Mouse (Mus musculus): ENCODE measurements at regions not wholly inside any gene's neighbourhood (a gene's known extent, or its start where the extent isn't known, plus 50 kb on each side); places are given as distances from the start of the nearest gene placed in this dataset.
A peak's percentile ranks its signal among the peaks of the same experiment; 100 is the strongest.

DNA sequence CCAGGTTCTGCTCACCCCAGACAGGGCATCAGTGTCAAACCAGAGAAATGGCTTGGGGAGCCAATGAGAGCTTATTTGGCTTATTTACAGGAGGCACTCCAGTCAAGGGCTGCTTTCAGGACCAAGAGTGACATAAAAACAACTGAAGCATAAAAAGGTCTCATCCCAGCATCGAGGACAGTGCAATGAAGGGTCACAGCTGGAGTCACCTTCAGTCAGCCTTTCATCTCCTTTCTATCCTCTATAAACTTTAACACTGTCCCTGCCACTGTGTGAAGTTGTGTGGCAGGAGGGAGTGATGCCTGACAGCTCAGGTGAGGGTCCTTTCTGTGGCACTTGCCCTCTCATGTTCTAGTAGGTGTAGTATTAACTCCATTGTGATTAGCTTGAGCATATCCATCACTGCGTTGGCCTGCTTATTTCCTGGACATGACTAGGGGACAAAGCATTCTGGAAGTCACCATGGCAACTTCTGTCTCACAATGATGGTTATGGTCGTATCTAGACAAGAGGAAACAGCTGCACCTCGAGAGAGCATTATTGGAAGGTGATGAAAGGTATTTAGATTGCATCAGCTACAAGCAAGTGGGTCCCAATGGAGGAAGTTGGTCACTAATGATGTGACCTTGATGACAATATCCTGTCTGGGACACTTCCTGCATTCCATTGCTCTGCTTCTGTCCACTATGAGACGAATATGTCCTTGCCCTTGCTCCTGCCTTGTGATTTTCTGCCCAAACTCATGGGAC, 87.8 kb upstream of the Enpp6 start:
- WGBS: 36% methylated on average over 5 of the region's 5 CpGs
- H3K9me3 ChIP-seq: no peaks in the 10 kb centered on the region
- H3K4me1 ChIP-seq (replicated peaks): peaks cover 9% of the 10 kb centered on the region
- DNase-seq (ENCODE audit: low spot score): no peak
- H3K27ac ChIP-seq: no peak overlapping the region
- no peaks in the 10 kb centered on the region for H3K36me3 ChIP-seq
- no peaks in the 10 kb centered on the region for H3K27me3 ChIP-seq (ENCODE audit: insufficient read depth, poor library complexity, severe bottlenecking)
- no peak overlapping the region for H3K4me3 ChIP-seq

DNA sequence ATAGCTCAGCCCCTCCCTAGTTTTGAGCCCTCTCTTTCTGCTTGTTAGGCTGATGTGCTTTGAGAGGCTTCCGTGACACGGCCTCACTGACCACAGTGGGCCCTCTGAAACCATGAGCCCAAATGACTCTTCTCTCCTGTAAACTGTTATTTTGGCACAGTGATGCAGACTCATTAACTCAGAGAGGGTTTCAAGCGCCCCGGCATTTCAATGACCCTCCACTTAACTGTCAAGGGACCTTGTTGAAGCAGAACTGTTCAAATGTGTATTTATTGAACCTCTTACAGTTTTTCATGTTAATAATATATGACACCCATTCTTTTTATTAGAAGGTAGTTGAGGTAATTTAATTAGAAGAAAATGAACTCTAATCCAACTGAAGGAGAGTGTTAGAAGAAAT, 85.9 kb upstream of the Enpp6 start:
- H3K4me1 ChIP-seq (replicated peaks): peaks cover 9% of the 10 kb centered on the region
- 87% methylated on average over 4 of the region's 4 CpGs for WGBS
- no peak for DNase-seq (ENCODE audit: low spot score)
- no peaks in the 10 kb centered on the region for H3K9me3 ChIP-seq
- H3K27ac ChIP-seq: no peak overlapping the region
- H3K36me3 ChIP-seq: no peaks in the 10 kb centered on the region
- no peaks in the 10 kb centered on the region; the same call in 1 of the 2 replicates for H3K27me3 ChIP-seq (ENCODE audit: insufficient read depth, poor library complexity, severe bottlenecking)
- H3K4me3 ChIP-seq: no peak overlapping the region

DNA sequence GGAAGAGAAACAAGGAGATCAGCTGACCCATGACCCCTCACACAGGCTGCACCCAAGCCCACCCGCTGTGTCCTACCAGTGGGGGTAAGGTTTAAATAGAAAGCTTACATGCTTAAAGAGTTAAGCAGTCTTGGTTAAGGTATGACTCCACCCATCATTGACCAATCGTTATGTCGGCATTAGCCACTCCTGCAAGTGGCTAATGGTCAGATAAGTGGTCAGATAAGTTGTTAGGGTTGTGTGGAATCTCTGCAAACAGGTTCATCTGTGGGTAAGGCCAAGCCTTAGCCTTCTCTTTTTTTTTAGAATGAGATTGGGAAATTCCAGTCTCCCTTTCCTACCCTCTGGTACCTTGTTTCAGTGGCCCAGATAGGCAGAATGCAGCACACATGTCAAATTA, 82.0 kb upstream of the Enpp6 start:
- WGBS: 86% methylated on average over 3 of the region's 3 CpGs

DNA sequence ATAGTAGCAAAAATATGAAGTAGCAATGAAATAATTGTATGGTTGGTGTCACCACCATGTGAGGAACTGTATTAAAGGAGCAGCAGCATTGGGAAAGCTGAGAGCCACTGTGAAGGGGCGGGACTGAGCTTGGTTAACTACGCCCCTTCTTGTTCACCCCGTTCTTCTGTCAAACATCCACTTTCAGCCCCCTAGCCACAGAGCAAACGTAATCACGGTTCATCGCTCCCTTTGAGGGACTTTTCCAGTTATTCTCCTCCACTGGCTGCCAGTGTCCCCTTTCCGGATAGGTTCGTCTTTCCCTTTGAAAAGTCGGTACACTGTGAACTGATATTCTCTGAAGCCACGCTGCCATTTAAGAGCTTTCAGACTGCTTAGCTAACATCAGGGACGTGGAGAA, 79.3 kb upstream of the Enpp6 start:
- no peaks in the 10 kb centered on the region for H3K9me3 ChIP-seq
- no peak overlapping the region for H3K27ac ChIP-seq
- H3K4me3 ChIP-seq: 0 out of 2 replicates have a peak overlapping the region, but pooled peaks have one; percentile 7
- H3K4me1 ChIP-seq (replicated peaks): peaks cover 11% of the 10 kb centered on the region
- no peaks in the 10 kb centered on the region for H3K36me3 ChIP-seq
- DNase-seq (ENCODE audit: low spot score): no peak
- H3K27me3 ChIP-seq (ENCODE audit: insufficient read depth, poor library complexity, severe bottlenecking): no peaks in the 10 kb centered on the region; the same call in 1 of the 2 replicates
- WGBS: 27% methylated on average over 11 of the region's 11 CpGs

More for the DNA sequence above, 82.0 kb upstream of the Enpp6 start:
- Histone ChIP-seq H3K27me3 (ENCODE audit: insufficient read depth, poor library complexity, severe bottlenecking) (no peaks in the 10 kb centered on the region; the same call in 1 of the 2 replicates), H3K4me1 (replicated peaks) (peaks cover 11% of the 10 kb centered on the region), H3K27ac (no peak overlapping the region), H3K9me3 (no peaks in the 10 kb centered on the region), H3K4me3 (no peak overlapping the region), H3K36me3 (no peaks in the 10 kb centered on the region)
- DNase-seq (ENCODE audit: low spot score): no peak

DNA sequence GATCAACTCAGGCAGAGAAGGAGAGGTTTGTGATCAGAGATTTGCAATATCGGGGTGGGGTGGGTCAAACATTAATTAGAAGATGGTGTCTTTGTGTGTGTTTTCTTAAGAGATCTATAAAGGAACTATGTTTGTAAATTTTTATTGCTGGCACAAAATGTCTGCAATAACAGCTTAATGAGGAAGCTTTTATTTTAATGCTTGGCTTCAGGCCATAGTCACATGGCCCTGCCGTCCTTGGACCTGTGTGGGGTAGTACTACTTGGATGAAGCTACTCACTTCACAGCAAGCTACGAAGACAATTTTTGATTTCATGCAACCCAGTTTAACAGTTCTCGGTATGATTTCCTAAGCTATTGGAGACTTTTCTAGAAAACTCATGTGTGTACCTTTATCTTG, 78.5 kb upstream of the Enpp6 start:
- Histone ChIP-seq H3K9me3 (no peaks in the 10 kb centered on the region), H3K4me3 (no peak overlapping the region), H3K36me3 (no peaks in the 10 kb centered on the region), H3K27ac (no peak overlapping the region), H3K4me1 (replicated peaks) (peaks cover 11% of the 10 kb centered on the region), H3K27me3 (ENCODE audit: insufficient read depth, poor library complexity, severe bottlenecking) (no peaks in the 10 kb centered on the region; the same call in 1 of the 2 replicates)
- WGBS: 92% methylated on average over 4 of the region's 4 CpGs
- no peak for DNase-seq (ENCODE audit: low spot score)

DNA sequence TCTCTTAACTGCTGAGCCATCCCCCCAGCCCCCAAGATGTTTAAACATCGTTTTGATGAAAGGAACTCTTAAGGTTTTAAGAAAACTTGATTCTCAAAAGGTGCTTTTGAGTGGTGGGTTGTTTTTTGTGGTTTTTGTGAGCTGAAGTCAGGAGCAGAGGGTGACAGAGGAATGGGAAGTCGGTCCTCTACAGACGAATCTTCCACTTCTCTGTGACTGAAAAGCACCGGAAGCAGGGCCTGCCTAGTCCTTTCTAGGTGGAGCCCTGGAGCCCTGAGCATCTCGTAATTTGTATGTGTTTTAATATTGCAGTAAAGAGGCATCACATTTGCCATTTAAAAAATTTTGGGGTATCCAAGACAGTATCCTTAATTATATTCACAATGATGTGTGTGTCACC, 72.7 kb upstream of the Enpp6 start:
- no peak overlapping the region for H3K4me3 ChIP-seq
- no peaks in the 10 kb centered on the region for H3K36me3 ChIP-seq
- H3K9me3 ChIP-seq: no peaks in the 10 kb centered on the region
- H3K4me1 ChIP-seq (replicated peaks): peaks cover 5% of the 10 kb centered on the region
- H3K27ac ChIP-seq: no peak overlapping the region
- H3K27me3 ChIP-seq (ENCODE audit: insufficient read depth, poor library complexity, severe bottlenecking): 0 out of 2 replicates have a peak, but pooled peaks cover 6% of the 10 kb centered on the region
- DNase-seq (ENCODE audit: low spot score): no peak
- 49% methylated on average over 5 of the region's 5 CpGs for WGBS

DNA sequence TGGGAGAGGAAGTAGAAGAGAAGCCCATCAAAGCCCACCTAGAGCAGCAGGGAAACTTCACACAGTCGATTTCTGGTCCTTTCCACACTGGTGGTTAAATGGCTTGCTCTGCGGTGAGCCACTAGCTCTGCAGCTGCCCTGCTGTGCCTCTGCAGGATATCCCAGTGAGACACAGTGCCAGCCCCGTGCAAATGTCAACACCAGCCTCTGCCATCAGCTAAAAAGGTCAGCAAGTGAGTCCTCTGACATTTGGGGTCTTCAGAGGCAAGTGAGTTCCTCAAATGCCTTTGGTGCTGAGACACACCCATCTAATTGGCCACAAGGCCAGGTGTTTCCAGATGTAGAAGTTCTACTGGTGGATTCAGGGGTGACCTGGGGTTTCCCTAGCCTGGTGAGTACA, 66.6 kb upstream of the Enpp6 start:
- WGBS: 16% methylated on average over 3 of the region's 3 CpGs
- peaks cover 26% of the 10 kb centered on the region for H3K27me3 ChIP-seq (ENCODE audit: insufficient read depth, poor library complexity, severe bottlenecking)
- no peak for DNase-seq (ENCODE audit: low spot score)

DNA sequence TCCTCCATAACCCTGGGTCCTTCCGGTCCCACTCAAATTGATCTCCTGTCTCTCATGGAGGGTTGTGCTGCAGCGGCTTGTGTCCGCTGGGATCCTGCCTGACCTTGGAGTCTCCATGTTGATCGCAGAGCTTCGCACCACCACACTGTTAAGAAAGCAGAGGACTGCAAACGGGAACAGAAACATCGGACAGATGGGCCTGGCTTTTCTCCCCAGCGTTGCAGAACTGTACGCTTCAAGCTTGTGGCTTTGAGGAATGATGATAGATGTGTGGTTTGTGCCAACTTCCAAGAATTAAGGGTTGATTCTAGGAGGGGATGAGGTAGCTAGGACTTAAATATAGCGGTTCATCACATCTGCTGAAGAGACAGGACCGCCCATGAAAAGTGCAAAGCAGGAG, 65.6 kb upstream of the Enpp6 start:
- Histone ChIP-seq H3K27ac (peak overlapping the region; percentile 12; the same call in 1 of the 2 replicates), H3K4me1 (replicated peaks) (peaks cover 26% of the 10 kb centered on the region), H3K36me3 (no peaks in the 10 kb centered on the region), H3K4me3 (no peak overlapping the region), H3K9me3 (no peaks in the 10 kb centered on the region), H3K27me3 (ENCODE audit: insufficient read depth, poor library complexity, severe bottlenecking) (peaks cover 24% of the 10 kb centered on the region)
- WGBS: 96% methylated on average over 11 of the region's 11 CpGs
- no peak for DNase-seq (ENCODE audit: low spot score)

More for the DNA sequence above, 66.6 kb upstream of the Enpp6 start:
- Histone ChIP-seq H3K27ac (no peak overlapping the region), H3K9me3 (no peaks in the 10 kb centered on the region), H3K4me3 (no peak overlapping the region), H3K36me3 (no peaks in the 10 kb centered on the region), H3K4me1 (replicated peaks) (peaks cover 15% of the 10 kb centered on the region)

DNA sequence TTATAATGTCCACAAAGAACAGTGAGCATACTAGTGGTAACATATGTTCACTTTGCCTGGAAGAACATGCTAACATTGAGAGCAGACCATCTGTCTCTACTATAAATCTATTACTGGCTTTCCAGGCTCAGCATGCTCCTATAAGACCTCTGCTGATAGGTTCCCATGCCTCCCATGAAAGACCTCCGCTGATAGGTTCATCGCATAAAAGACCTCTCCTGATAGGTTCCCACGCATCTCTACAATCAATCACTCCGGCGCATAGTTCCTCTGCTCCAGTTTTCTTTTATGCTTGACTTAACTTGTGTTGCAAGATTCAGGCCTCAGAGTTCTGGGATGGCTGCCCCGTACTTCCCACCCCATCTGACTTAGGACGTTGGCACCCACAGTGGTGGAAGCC, 65.1 kb upstream of the Enpp6 start:
- Histone ChIP-seq H3K36me3 (no peaks in the 10 kb centered on the region), H3K27ac (no peak overlapping the region), H3K4me1 (replicated peaks) (peaks cover 27% of the 10 kb centered on the region), H3K27me3 (ENCODE audit: insufficient read depth, poor library complexity, severe bottlenecking) (peaks cover 19% of the 10 kb centered on the region), H3K9me3 (no peaks in the 10 kb centered on the region), H3K4me3 (no peak overlapping the region)
- 91% methylated on average over 7 of the region's 7 CpGs for WGBS
- DNase-seq (ENCODE audit: low spot score): no peak

DNA sequence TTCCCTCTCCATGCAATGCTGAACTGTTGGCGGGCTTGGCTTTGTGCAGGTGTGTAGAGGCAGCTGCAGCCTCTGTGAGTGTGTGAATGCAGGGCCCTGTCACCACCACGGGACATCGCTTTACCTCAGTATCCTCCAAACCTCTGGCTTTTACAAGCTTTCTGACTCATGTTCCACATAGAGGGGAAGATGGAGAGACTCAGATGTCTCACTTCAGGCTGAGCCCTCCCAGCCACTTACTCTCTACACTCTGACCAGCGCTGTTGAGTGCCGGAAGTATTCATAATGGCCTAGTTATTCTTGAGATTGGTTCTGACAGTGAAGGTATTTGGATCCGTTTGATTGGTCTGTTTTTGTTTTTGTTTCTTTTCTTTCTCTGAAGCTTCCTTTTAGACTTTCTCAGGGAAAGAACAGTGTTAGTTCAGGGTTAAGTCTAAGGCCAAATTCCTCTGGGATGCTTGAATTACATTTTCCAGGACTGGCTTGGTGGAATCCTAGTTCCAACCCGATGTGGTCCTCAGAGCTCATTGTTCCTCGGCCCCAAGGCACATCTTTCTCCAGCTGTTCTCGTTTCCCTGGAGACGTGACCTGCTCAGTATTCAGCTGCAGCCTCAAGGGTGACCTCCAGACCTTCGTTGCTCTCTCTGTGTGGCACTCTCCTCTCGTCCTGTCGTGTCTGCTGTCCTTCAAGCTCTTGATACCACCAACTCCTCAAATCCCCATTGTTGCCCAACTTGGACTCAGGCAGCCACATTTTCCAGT, 61.7 kb upstream of the Enpp6 start:
- H3K4me1 ChIP-seq (replicated peaks): peaks cover 26% of the 10 kb centered on the region
- peak overlapping the region; percentile 9; the same call in 1 of the 2 replicates for H3K4me3 ChIP-seq
- peak overlapping the region; percentile 82 for H3K27ac ChIP-seq
- DNase-seq (ENCODE audit: low spot score): peak; percentile 82
- H3K36me3 ChIP-seq: no peaks in the 10 kb centered on the region
- 17% methylated on average over 13 of the region's 13 CpGs for WGBS
- H3K9me3 ChIP-seq: no peaks in the 10 kb centered on the region
- H3K27me3 ChIP-seq (ENCODE audit: insufficient read depth, poor library complexity, severe bottlenecking): peaks cover 19% of the 10 kb centered on the region

DNA sequence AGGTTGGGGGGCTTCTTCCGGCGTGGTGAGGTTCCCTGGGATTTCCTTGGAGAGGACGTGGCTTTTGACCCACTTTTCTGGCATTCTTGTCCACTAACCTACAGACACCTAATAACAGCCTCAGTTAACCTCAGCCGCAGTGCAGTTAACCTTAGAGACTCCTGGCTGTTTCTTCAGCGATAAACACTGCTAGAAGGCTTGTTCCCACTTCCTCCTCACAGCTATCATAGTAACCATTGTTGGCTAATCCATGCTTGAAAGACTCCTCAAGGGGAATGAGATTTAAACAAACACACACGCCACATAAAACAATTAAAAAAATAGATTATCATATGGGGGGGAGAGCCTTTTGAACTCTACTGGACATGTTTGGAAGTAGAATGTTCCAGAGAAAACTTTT, 58.0 kb upstream of the Enpp6 start:
- Histone ChIP-seq H3K4me3 (no peak overlapping the region), H3K27me3 (ENCODE audit: insufficient read depth, poor library complexity, severe bottlenecking) (peaks cover 3% of the 10 kb centered on the region), H3K36me3 (no peaks in the 10 kb centered on the region), H3K27ac (no peak overlapping the region), H3K4me1 (replicated peaks) (peaks cover 24% of the 10 kb centered on the region), H3K9me3 (no peaks in the 10 kb centered on the region)
- DNase-seq (ENCODE audit: low spot score): no peak
- WGBS: 85% methylated on average over 6 of the region's 6 CpGs

DNA sequence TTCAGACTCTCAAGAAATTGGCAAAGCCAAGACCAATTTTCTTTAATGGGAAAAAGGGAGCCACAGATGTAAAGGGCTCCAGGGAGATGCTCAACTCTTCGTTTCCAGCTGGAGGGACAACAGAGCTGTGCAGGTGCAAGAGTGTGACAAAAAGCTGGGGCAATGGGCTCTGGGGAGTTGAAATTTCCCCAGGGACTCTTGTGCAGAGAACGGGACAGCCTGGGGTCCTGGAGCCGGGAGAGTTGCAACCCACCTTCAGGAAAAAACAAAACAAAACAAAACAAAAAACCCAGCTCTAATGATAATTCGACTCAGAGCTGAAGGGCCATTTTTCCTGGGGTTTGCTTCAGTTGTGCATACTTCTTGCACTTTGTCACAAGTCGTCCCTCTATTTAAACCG, 57.0 kb upstream of the Enpp6 start:
- no peak for DNase-seq (ENCODE audit: low spot score)
- WGBS: 82% methylated on average over 6 of the region's 6 CpGs

DNA sequence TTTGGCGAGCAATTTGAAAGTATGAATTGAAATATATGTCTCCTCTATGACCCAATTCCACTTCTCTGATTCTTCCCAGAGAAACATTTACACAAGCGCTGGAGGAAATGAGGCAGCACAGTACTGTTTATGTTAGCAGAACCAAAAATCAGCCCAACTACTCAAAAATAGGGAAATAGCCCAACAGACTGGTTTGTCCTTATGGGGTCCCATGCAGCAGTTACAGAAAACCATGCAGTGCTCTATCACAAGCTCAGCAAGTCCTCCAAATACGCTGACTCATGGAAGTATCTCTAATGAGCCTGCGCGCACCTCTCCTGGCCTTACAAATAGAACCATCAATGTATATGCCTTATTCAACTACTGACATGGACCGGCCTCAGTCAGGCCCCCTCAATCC, 55.4 kb upstream of the Enpp6 start:
- DNase-seq (ENCODE audit: low spot score): no peak
- Histone ChIP-seq H3K4me3 (no peak overlapping the region), H3K27ac (no peak overlapping the region), H3K4me1 (replicated peaks) (peaks cover 7% of the 10 kb centered on the region; the same call in 1 of the 2 replicates), H3K9me3 (no peaks in the 10 kb centered on the region), H3K27me3 (ENCODE audit: insufficient read depth, poor library complexity, severe bottlenecking) (0 out of 2 replicates have a peak, but pooled peaks cover 7% of the 10 kb centered on the region), H3K36me3 (no peaks in the 10 kb centered on the region)
- WGBS: 93% methylated on average over 6 of the region's 6 CpGs

More for the DNA sequence above, 57.0 kb upstream of the Enpp6 start:
- H3K4me3 ChIP-seq: no peak overlapping the region
- H3K27ac ChIP-seq: no peak overlapping the region
- no peaks in the 10 kb centered on the region for H3K9me3 ChIP-seq
- H3K36me3 ChIP-seq: no peaks in the 10 kb centered on the region
- no peaks in the 10 kb centered on the region for H3K27me3 ChIP-seq (ENCODE audit: insufficient read depth, poor library complexity, severe bottlenecking)
- peaks cover 15% of the 10 kb centered on the region for H3K4me1 ChIP-seq (replicated peaks)

Data from hindbrain, embryonic 10.5 days (tissue).